Mouse (Mus musculus): ENCODE data around the gene A130010J15Rik.

GRCm38 (mm10) chr1:193149231-193149630 lies 18.6 kb upstream of the A130010J15Rik start:
- TF ChIP-seq GATA1 (IDR thresholded peaks at IDR 0.05; ENCODE audit: low read length) (no peak), TAL1 (IDR thresholded peaks at IDR 0.05; ENCODE audit: low read length) (no peak)
